Mouse (Mus musculus): ENCODE data around the gene Leo1. TPM values are rescaled to one million over a fixed set of nuclear protein-coding genes. Genes with fewer than 3 reads are reported as not detected.
A peak's percentile ranks its signal among the peaks of the same experiment; 100 is the strongest.

Leo1 gene
- polyA plus RNA-seq, 2 experiments: 8.2 to 10.8 TPM

- 68% methylated on average over 3 of the region's 3 CpGs for WGBS (ENCODE audit: insufficient replicate concordance)
- Histone ChIP-seq H3K9ac (replicated peaks) (no peak overlapping the region), H3K4me1 (replicated peaks; ENCODE audit: control insufficient read depth in 2 of 2, insufficient read depth in 2 of 2, low read length in 1 of 2) (peaks cover 3 to 7% of the 10 kb centered on the region in 2 experiments; a peak in 1 of 4 replicates), H3K27me3 (ENCODE audit: control insufficient read depth, insufficient read depth, low read length) (no peaks in the 10 kb centered on the region), H3K27ac (no peak overlapping the region), H3K36me3 (replicated peaks; ENCODE audit: control insufficient read depth, insufficient read depth, low read depth) (no peaks in the 10 kb centered on the region), H3K4me2 (ENCODE audit: low read depth) (no peak overlapping the region), H3K9me3 (ENCODE audit: control insufficient read depth, low read length) (no peaks in the 10 kb centered on the region), H3K4me3 (ENCODE audit: insufficient read depth in 1 of 2, low read depth in 2 of 2, low read length in 2 of 2) (no peak overlapping the region)
- ATAC-seq (ENCODE audit: insufficient read depth) (no peak), DNase-seq (ENCODE audit: low read depth in 3 of 3, low spot score in 3 of 3) (no peak)
- TF ChIP-seq CTCF (IDR thresholded peaks at IDR 0.05; ENCODE audit: low read depth) (no peak), EP300 (IDR thresholded peaks at IDR 0.05; ENCODE audit: low read depth) (no peak)
These were observed 8.6 kb upstream of the Leo1 start for GRCm38 (mm10) chr9:75432694-75433093.

GRCm38 (mm10) chr9:75434172-75434793 is 7.0 kb upstream of the Leo1 start:
- peak in 2 of 3 experiments; percentile 32 to 43 for DNase-seq (ENCODE audit: low read depth in 3 of 3, low spot score in 3 of 3)
- no peak for ATAC-seq (ENCODE audit: insufficient read depth)
- no peak overlapping the region for H3K27ac ChIP-seq

GRCm38 (mm10) chr9:75434872-75435271 is 6.5 kb upstream of the Leo1 start:
- no peak overlapping the region for H3K4me2 ChIP-seq (ENCODE audit: low read depth)
- peaks cover 3 to 7% of the 10 kb centered on the region in 2 experiments; a peak in 1 of 4 replicates for H3K4me1 ChIP-seq (replicated peaks; ENCODE audit: control insufficient read depth in 2 of 2, insufficient read depth in 2 of 2, low read length in 1 of 2)
- H3K9me3 ChIP-seq (ENCODE audit: control insufficient read depth, low read length): no peaks in the 10 kb centered on the region
- no peaks in the 10 kb centered on the region for H3K27me3 ChIP-seq (ENCODE audit: control insufficient read depth, insufficient read depth, low read length)
- DNase-seq (ENCODE audit: low read depth in 3 of 3, low spot score in 3 of 3) (no peak), ATAC-seq (ENCODE audit: insufficient read depth) (no peak)
- WGBS (ENCODE audit: insufficient replicate concordance): 53% methylated on average over 6 of the region's 6 CpGs
- H3K27ac ChIP-seq: no peak overlapping the region
- no peak overlapping the region for H3K4me3 ChIP-seq (ENCODE audit: insufficient read depth in 1 of 2, low read depth in 2 of 2, low read length in 2 of 2)
- H3K9ac ChIP-seq (replicated peaks): no peak overlapping the region
- TF ChIP-seq CTCF (IDR thresholded peaks at IDR 0.05; ENCODE audit: low read depth) (no peak), EP300 (IDR thresholded peaks at IDR 0.05; ENCODE audit: low read depth) (no peak)
- H3K36me3 ChIP-seq (replicated peaks; ENCODE audit: control insufficient read depth, insufficient read depth, low read depth): no peaks in the 10 kb centered on the region

More at GRCm38 (mm10) chr9:75434172-75434793, 7.0 kb upstream of the Leo1 start:
- peak; percentile 34 for TF ChIP-seq CTCF (IDR thresholded peaks at IDR 0.05; ENCODE audit: low read depth)
- TF ChIP-seq EP300 (IDR thresholded peaks at IDR 0.05; ENCODE audit: low read depth): no peak
- Histone ChIP-seq H3K36me3 (replicated peaks; ENCODE audit: control insufficient read depth, insufficient read depth, low read depth) (no peaks in the 10 kb centered on the region), H3K9me3 (ENCODE audit: control insufficient read depth, low read length) (no peaks in the 10 kb centered on the region), H3K27me3 (ENCODE audit: control insufficient read depth, insufficient read depth, low read length) (no peaks in the 10 kb centered on the region), H3K4me3 (ENCODE audit: insufficient read depth in 1 of 2, low read depth in 2 of 2, low read length in 2 of 2) (no peak overlapping the region), H3K4me2 (ENCODE audit: low read depth) (no peak overlapping the region), H3K9ac (replicated peaks) (no peak overlapping the region), H3K4me1 (replicated peaks; ENCODE audit: control insufficient read depth in 2 of 2, insufficient read depth in 2 of 2, low read length in 1 of 2) (peaks cover 3 to 7% of the 10 kb centered on the region in 2 experiments; a peak in 1 of 4 replicates)
- 15% methylated on average over 7 of the region's 7 CpGs for WGBS (ENCODE audit: insufficient replicate concordance)

GRCm38 (mm10) chr9:75435291-75435690 is 6.0 kb upstream of the Leo1 start:
- Histone ChIP-seq H3K9me3 (ENCODE audit: control insufficient read depth, low read length) (no peaks in the 10 kb centered on the region), H3K36me3 (replicated peaks; ENCODE audit: control insufficient read depth, insufficient read depth, low read depth) (no peaks in the 10 kb centered on the region), H3K27me3 (ENCODE audit: control insufficient read depth, insufficient read depth, low read length) (no peaks in the 10 kb centered on the region), H3K4me3 (ENCODE audit: insufficient read depth in 1 of 2, low read depth in 2 of 2, low read length in 2 of 2) (no peak overlapping the region), H3K9ac (replicated peaks) (no peak overlapping the region), H3K27ac (no peak overlapping the region), H3K4me2 (ENCODE audit: low read depth) (no peak overlapping the region), H3K4me1 (replicated peaks; ENCODE audit: control insufficient read depth in 2 of 2, insufficient read depth in 2 of 2, low read length in 1 of 2) (peaks cover 3 to 7% of the 10 kb centered on the region in 2 experiments; a peak in 1 of 4 replicates)
- TF ChIP-seq CTCF (IDR thresholded peaks at IDR 0.05; ENCODE audit: low read depth) (no peak), EP300 (IDR thresholded peaks at IDR 0.05; ENCODE audit: low read depth) (no peak)
- 66% methylated on average over 4 of the region's 4 CpGs for WGBS (ENCODE audit: insufficient replicate concordance)
- DNase-seq (ENCODE audit: low read depth in 3 of 3, low spot score in 3 of 3) (no peak), ATAC-seq (ENCODE audit: insufficient read depth) (no peak)

GRCm38 (mm10) chr9:75435918-75436317 is 5.4 kb upstream of the Leo1 start:
- Histone ChIP-seq H3K9me3 (ENCODE audit: control insufficient read depth, low read length) (no peaks in the 10 kb centered on the region), H3K4me1 (replicated peaks; ENCODE audit: control insufficient read depth in 2 of 2, insufficient read depth in 2 of 2, low read length in 1 of 2) (peaks cover 3 to 6% of the 10 kb centered on the region in 2 experiments; a peak in 1 of 4 replicates), H3K9ac (replicated peaks) (no peak overlapping the region), H3K4me3 (ENCODE audit: insufficient read depth in 1 of 2, low read depth in 2 of 2, low read length in 2 of 2) (no peak overlapping the region), H3K36me3 (replicated peaks; ENCODE audit: control insufficient read depth, insufficient read depth, low read depth) (no peaks in the 10 kb centered on the region), H3K27ac (no peak overlapping the region), H3K27me3 (ENCODE audit: control insufficient read depth, insufficient read depth, low read length) (no peaks in the 10 kb centered on the region), H3K4me2 (ENCODE audit: low read depth) (no peak overlapping the region)
- ATAC-seq (ENCODE audit: insufficient read depth): peak; percentile 27; the same call in 1 of the 2 replicates
- no peak for TF ChIP-seq EP300 (IDR thresholded peaks at IDR 0.05; ENCODE audit: low read depth)
- TF ChIP-seq CTCF (IDR thresholded peaks at IDR 0.05; ENCODE audit: low read depth): no peak
- peak; percentile 18 to 34 (median 31) for DNase-seq (ENCODE audit: low read depth in 3 of 3, low spot score in 3 of 3)
- WGBS (ENCODE audit: insufficient replicate concordance): 4% methylated on average over 12 of the region's 12 CpGs

All from liver, embryonic 14.5 days (tissue).